Mouse (Mus musculus) ES-Bruce4 (cell line): Measurements from ENCODE around the gene Clasp1.

Experiments
- CTCF ChIP-seq: IDR thresholded peaks from one replicate; pipeline ENCODE4 v1.8.1; 2011; ENCODE audit warnings: low read depth, low read length
- EP300 ChIP-seq: IDR thresholded peaks from 2 replicates; pipeline ENCODE4 v1.6.1; 2011; ENCODE audit warnings: low read depth, low read length; ENCODE audit not compliant: insufficient read depth
- POLR2A ChIP-seq: IDR thresholded peaks from one replicate; pipeline ENCODE4 v1.8.1; 2011; ENCODE audit warnings: low read length; ENCODE audit not compliant: insufficient read depth

GRCm38 (mm10) chr1:118625921-118626320 is 237.1 kb downstream of the Clasp1 start:
- TF ChIP-seq CTCF (no peak), POLR2A (no peak), EP300 (no peak)
